Mouse (Mus musculus) ES-Bruce4 (cell line): ENCODE results near the gene Nop9. TPM values are rescaled to one million over a fixed set of nuclear protein-coding genes. Genes with fewer than 3 reads are reported as not detected.

Experiments
- H3K27ac ChIP-seq: 2 replicates; pipeline ENCODE4 v1.5.1; 2012; ENCODE audit warnings: low read length, inconsistent platforms; ENCODE audit not compliant: insufficient read depth
- H3K27me3 ChIP-seq: 2 replicates; pipeline ENCODE4 v1.6.1; 2012; ENCODE audit warnings: mild to moderate bottlenecking, low read length, inconsistent platforms; ENCODE audit not compliant: control insufficient read depth, poor library complexity, insufficient read depth, severe bottlenecking
- H3K36me3 ChIP-seq: 2 replicates; pipeline ENCODE4 v1.6.1; 2012; ENCODE audit warnings: inconsistent platforms, mild to moderate bottlenecking, low read length, moderate library complexity; ENCODE audit not compliant: control insufficient read depth, poor library complexity, insufficient read depth, severe bottlenecking
- H3K4me1 ChIP-seq: one replicate; pipeline ENCODE4 v1.8.1; 2011; ENCODE audit warnings: low read length; ENCODE audit not compliant: control insufficient read depth, insufficient read depth
- H3K4me3 ChIP-seq: 2 replicates; pipeline ENCODE4 v1.5.1; 2011; ENCODE audit warnings: low read depth, mild to moderate bottlenecking, low read length
- H3K9ac ChIP-seq: 2 replicates; pipeline ENCODE4 v1.6.1; 2012; ENCODE audit warnings: low read depth, mild to moderate bottlenecking, inconsistent platforms; ENCODE audit not compliant: poor library complexity, severe bottlenecking
- H3K9me3 ChIP-seq: replicated peaks from 2 replicates; pipeline ENCODE4 v1.6.1; 2012; ENCODE audit warnings: mild to moderate bottlenecking, low read length, inconsistent platforms; ENCODE audit not compliant: control insufficient read depth, poor library complexity, insufficient read depth, severe bottlenecking
- CTCF ChIP-seq: IDR thresholded peaks from one replicate; pipeline ENCODE4 v1.8.1; 2011; ENCODE audit warnings: low read depth, low read length
- EP300 ChIP-seq: IDR thresholded peaks from 2 replicates; pipeline ENCODE4 v1.6.1; 2011; ENCODE audit warnings: low read depth, low read length; ENCODE audit not compliant: insufficient read depth
- POLR2A ChIP-seq: IDR thresholded peaks from one replicate; pipeline ENCODE4 v1.8.1; 2011; ENCODE audit warnings: low read length; ENCODE audit not compliant: insufficient read depth
- polyA plus RNA-seq: library from polyadenylated mRNA; stranded (reverse); fragments of >200 nt; gene quantifications from 2 replicates; pipeline ENCODE4 v1.2.4, GENCODE M21; 2011; ENCODE audit warnings: low read depth; ENCODE audit not compliant: missing spikeins, insufficient read depth, insufficient read length

The Nop9 gene
- polyA plus RNA-seq, 1 experiment = 59.8 TPM

- H3K27me3 ChIP-seq = no peaks in the 10 kb centered on the region
- no peak overlapping the region for H3K9ac ChIP-seq
- H3K4me1 ChIP-seq = peaks cover 2% of the 10 kb centered on the region
- H3K27ac ChIP-seq = no peak overlapping the region
- no peaks in the 10 kb centered on the region for H3K9me3 ChIP-seq
- TF ChIP-seq EP300 (no peak), CTCF (no peak), POLR2A (no peak)
- no peak overlapping the region for H3K4me3 ChIP-seq
- peaks cover 22% of the 10 kb centered on the region for H3K36me3 ChIP-seq
Measured at GRCm38 (mm10) chr14:55716884-55717283, 28.6 kb upstream of the Nop9 start.

GRCm38 (mm10) chr14:55719737-55720136 lies 25.8 kb upstream of the Nop9 start:
- H3K27me3 ChIP-seq = no peaks in the 10 kb centered on the region
- no peaks in the 10 kb centered on the region for H3K9me3 ChIP-seq
- no peaks in the 10 kb centered on the region for H3K4me1 ChIP-seq
- no peak overlapping the region for H3K27ac ChIP-seq
- peak overlapping the region; percentile 3 for H3K4me3 ChIP-seq
- no peak overlapping the region for H3K9ac ChIP-seq
- peaks cover 22% of the 10 kb centered on the region for H3K36me3 ChIP-seq
- TF ChIP-seq EP300 = no peak
- TF ChIP-seq POLR2A = no peak
- no peak for TF ChIP-seq CTCF

- no peak for TF ChIP-seq EP300
- no peak for TF ChIP-seq POLR2A
- no peak for TF ChIP-seq CTCF
- Histone ChIP-seq H3K4me3 (peak overlapping the region; percentile 35), H3K27me3 (no peaks in the 10 kb centered on the region), H3K36me3 (peaks cover 22% of the 10 kb centered on the region), H3K9me3 (no peaks in the 10 kb centered on the region), H3K4me1 (no peaks in the 10 kb centered on the region), H3K27ac (no peak overlapping the region), H3K9ac (peak overlapping the region; percentile 40)
Measured at GRCm38 (mm10) chr14:55720666-55721065, 24.8 kb upstream of the Nop9 start.

GRCm38 (mm10) chr14:55721076-55721475 lies 24.4 kb upstream of the Nop9 start:
- TF ChIP-seq CTCF (no peak), EP300 (no peak), POLR2A (no peak)
- no peaks in the 10 kb centered on the region for H3K4me1 ChIP-seq
- H3K27ac ChIP-seq = no peak overlapping the region

DNA sequence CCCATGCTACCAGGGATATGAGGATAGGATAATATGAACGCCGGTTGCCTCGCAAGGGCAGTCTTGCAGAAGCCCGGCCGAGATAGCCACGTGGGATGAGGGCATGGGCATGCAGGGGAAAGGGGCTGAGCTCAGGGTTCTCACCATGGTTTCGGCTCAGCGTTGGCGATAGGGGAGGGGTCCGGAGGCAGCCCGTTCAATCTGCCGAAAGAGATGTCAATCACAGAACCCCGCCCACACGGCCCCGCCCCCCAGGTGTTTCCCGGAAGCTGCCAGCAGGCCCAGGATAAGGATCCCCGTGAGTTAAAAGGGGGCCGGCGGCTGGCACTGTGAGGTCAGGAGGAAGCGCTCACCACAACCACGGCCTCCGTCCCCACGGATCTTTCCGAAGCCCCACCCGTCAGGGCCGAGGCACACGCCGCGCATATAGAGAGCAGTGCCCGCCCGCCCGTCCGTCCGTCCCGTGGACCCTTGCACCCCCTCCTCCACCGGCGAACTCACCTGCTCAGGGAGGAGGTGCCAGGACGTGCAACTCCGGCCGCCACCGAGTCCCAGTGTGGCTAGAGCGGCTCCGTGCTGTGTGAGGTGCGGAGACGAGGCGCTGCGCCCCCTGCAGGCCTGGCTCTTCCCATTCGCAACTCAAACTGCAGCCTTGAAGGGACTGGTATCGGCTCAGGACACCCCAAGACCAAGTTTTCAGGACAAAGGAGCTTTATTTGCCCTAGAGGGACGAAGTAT lies 23.6 kb upstream of the Nop9 start, which contains the start of gene Rabggta:
TSS of gene Rabggta (minus strand) at position 564 of the 738 bp plus-strand sequence.
- H3K9ac ChIP-seq = peak within 1 kb of the TSS; percentile 54
- TF ChIP-seq POLR2A (peak; percentile 27), CTCF (peak; percentile 91), EP300 (peak; percentile 78)
- peaks cover 17% of the 10 kb centered on the region for H3K36me3 ChIP-seq
- H3K9me3 ChIP-seq = no peaks in the 10 kb centered on the region
- no peaks in the 10 kb centered on the region for H3K4me1 ChIP-seq
- peak within 1 kb of the TSS; percentile 46; the same call in 1 of the 2 replicates for H3K27ac ChIP-seq
- peak within 1 kb of the TSS; percentile 83 for H3K4me3 ChIP-seq
- no peaks in the 10 kb centered on the region for H3K27me3 ChIP-seq

More at GRCm38 (mm10) chr14:55721076-55721475, 24.4 kb upstream of the Nop9 start:
- Histone ChIP-seq H3K36me3 (peaks cover 22% of the 10 kb centered on the region), H3K9ac (peak overlapping the region; percentile 40), H3K4me3 (peak overlapping the region; percentile 10; the same call in 1 of the 2 replicates), H3K9me3 (no peaks in the 10 kb centered on the region), H3K27me3 (no peaks in the 10 kb centered on the region)

DNA sequence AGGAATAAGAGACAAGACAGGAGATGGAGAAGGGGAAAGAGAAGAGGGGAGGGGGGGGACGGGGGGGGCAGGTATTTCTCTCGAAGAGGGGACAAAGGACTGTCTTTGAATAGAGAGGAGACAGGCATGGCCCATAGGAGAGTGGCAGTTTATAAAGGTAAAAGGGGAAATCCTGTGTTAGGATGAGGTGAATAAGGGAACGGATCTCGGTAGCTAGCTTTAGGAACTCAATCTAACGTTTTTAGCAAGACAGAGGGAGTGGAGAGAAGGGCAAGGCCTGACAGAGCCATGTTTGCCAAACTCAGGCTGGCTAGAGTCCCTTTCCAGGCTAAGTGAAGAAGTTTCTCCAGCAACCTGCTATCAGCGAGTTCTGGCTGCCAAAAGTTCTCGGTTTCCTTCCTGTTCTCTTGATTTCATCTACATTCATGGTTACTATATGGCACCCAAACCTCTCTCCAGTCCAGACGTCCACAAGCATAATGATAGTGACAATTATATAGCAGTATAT lies 23.0 kb upstream of the Nop9 start:
- Histone ChIP-seq H3K36me3 (peaks cover 12% of the 10 kb centered on the region), H3K9me3 (no peaks in the 10 kb centered on the region), H3K4me1 (no peaks in the 10 kb centered on the region), H3K9ac (peak overlapping the region; percentile 54), H3K27me3 (no peaks in the 10 kb centered on the region), H3K4me3 (peak overlapping the region; percentile 25; the same call in 1 of the 2 replicates), H3K27ac (peak overlapping the region; percentile 46; the same call in 1 of the 2 replicates)
- no peak for TF ChIP-seq POLR2A
- no peak for TF ChIP-seq EP300
- TF ChIP-seq CTCF = no peak
